Mouse (Mus musculus) layer of hippocampus, postnatal 10 days (tissue): Measurements from ENCODE around the gene Rad54l. TPM values are rescaled to one million over a fixed set of nuclear protein-coding genes. Genes with fewer than 3 reads are reported as not detected.

ENCODE experiments used
- DNase-seq, 2 experiments: peaks; one replicate each; pipeline ENCODE4 v3.0.0; 2021; ENCODE audit warnings: low spot score in 2 of 2
- total RNA-seq, 2 experiments: library from RNA; stranded (reverse); gene quantifications; 2 replicates each; pipeline ENCODE4 v1.2.3; 2021

Rad54l gene
- total RNA-seq, 2 experiments from 2014 or later, result 1.6 to 2.1 TPM

GRCm38 (mm10) chr4:116074861-116075620 is 48.4 kb downstream of the Rad54l start, which contains the start of the genes Uqcrh and Lrrc41:
TSS of gene Uqcrh (minus strand) at chr4:116075071.
TSS of gene Lrrc41 (plus strand) at chr4:116075269.
- DNase-seq, result peak; percentile 94 to 97

GRCm38 (mm10) chr4:116074145-116074675 is 49.3 kb downstream of the Rad54l start:
- no peak for DNase-seq

- no peak for DNase-seq
Observed at GRCm38 (mm10) chr4:116073146-116073545, 50.3 kb downstream of the Rad54l start.

GRCm38 (mm10) chr4:116070116-116070515 is 53.4 kb downstream of the Rad54l start:
- no peak for DNase-seq

- DNase-seq, result no peak
Observed at GRCm38 (mm10) chr4:116063855-116064254, 59.6 kb downstream of the Rad54l start.

- no peak for DNase-seq
Observed at GRCm38 (mm10) chr4:116059012-116059726, 64.3 kb downstream of the Rad54l start.

- no peak for DNase-seq
Observed at GRCm38 (mm10) chr4:116057559-116057958, 65.9 kb downstream of the Rad54l start.

GRCm38 (mm10) chr4:116053399-116053961 is 70.0 kb downstream of the Rad54l start, which contains the start of gene Nsun4:
TSS of gene Nsun4 (minus strand) at chr4:116053876.
- peak; percentile 81 to 85 for DNase-seq

- DNase-seq, result peak; percentile 22 to 37
Observed at GRCm38 (mm10) chr4:116052526-116053293, 70.8 kb downstream of the Rad54l start.

GRCm38 (mm10) chr4:116049211-116049610 is 74.3 kb downstream of the Rad54l start:
- DNase-seq, result no peak

GRCm38 (mm10) chr4:116048130-116048920 is 75.2 kb downstream of the Rad54l start:
- no peak for DNase-seq

GRCm38 (mm10) chr4:116047681-116048080 is 75.8 kb downstream of the Rad54l start:
- no peak for DNase-seq

- DNase-seq, result no peak
Observed at GRCm38 (mm10) chr4:116046604-116047003, 76.9 kb downstream of the Rad54l start.

Other genes starting within 250 kb of the Rad54l start
- gene Kncn, start 239.3 kb downstream of the Rad54l start, total RNA-seq, result under 1 TPM in 1 of 2 experiments, not detected in 1; 0.25 TPM
- gene 6430628N08Rik, start 233.0 kb downstream of the Rad54l start, total RNA-seq, result not detected
- gene Dmbx1, start 183.8 kb downstream of the Rad54l start, total RNA-seq, result under 1 TPM; 0.18 to 0.34 TPM
- gene Faah, start 105.8 kb downstream of the Rad54l start, total RNA-seq, result 100 to 1,000 TPM in 1 of 2 experiments, 10 to 100 TPM in 1; 86.6 to 108 TPM
- 1 to 10 TPM; 8.1 to 8.2 TPM for gene Nsun4, start 69.8 kb downstream of the Rad54l start, total RNA-seq
- 100 to 1,000 TPM; 402 to 460 TPM for gene Uqcrh, start 48.6 kb downstream of the Rad54l start, total RNA-seq
- 10 to 100 TPM; 51.9 to 52.8 TPM for gene Lrrc41, start 48.4 kb downstream of the Rad54l start, total RNA-seq
- gene Pomgnt1, start 150 bp upstream of the Rad54l start, total RNA-seq, result 10 to 100 TPM; 72.8 to 76.9 TPM
- gene Lurap1, start 27.6 kb upstream of the Rad54l start, total RNA-seq, result 10 to 100 TPM; 23.5 to 29.6 TPM
- gene Tspan1, start 43.9 kb upstream of the Rad54l start, total RNA-seq, result under 1 TPM in 1 of 2 experiments, not detected in 1; 0.27 TPM
- not detected for gene 1700042G07Rik, start 49.7 kb upstream of the Rad54l start, total RNA-seq
- gene Gm49337, start 49.7 kb upstream of the Rad54l start, total RNA-seq, result not detected
- gene Pik3r3, start 97.9 kb upstream of the Rad54l start, total RNA-seq, result 10 to 100 TPM; 38.3 to 47.1 TPM